Mouse (Mus musculus) adipocyte (in vitro differentiated cells): Measurements from ENCODE around the gene Abcc6.
"Not testable (repeated sequence)": the region's sequence is repeated elsewhere in the genome, so short reads cannot be mapped to it uniquely, and the experiment has no call there.

Experiments
- DNase-seq: peaks from one replicate; pipeline ENCODE4 v3.0.0-alpha.2; 2016; ENCODE audit warnings: low spot score

Gene Abcc6

GRCm38 (mm10) chr7:46028681-46029080, 1.4 kb downstream of the Abcc6 start:
- no peak for DNase-seq

- DNase-seq: no peak
Observed at GRCm38 (mm10) chr7:46025436-46025835, 4.7 kb downstream of the Abcc6 start.

- no peak for DNase-seq
Observed at GRCm38 (mm10) chr7:46021951-46022350, 8.2 kb downstream of the Abcc6 start.

GRCm38 (mm10) chr7:46019594-46019993, 10.5 kb downstream of the Abcc6 start:
- no peak for DNase-seq

- peak; percentile 27 for DNase-seq
Observed at GRCm38 (mm10) chr7:46013266-46014010, 16.7 kb downstream of the Abcc6 start.

GRCm38 (mm10) chr7:46012121-46012520, 18.0 kb downstream of the Abcc6 start:
- no peak for DNase-seq

- DNase-seq: peak; percentile 66
Observed at GRCm38 (mm10) chr7:46009578-46009977, 20.5 kb downstream of the Abcc6 start.

- DNase-seq: no peak
Observed at GRCm38 (mm10) chr7:46002748-46003147, 27.4 kb downstream of the Abcc6 start.

- no peak for DNase-seq
Observed at GRCm38 (mm10) chr7:46000577-46000976, 29.5 kb downstream of the Abcc6 start.

GRCm38 (mm10) chr7:45992470-45992869, 37.6 kb downstream of the Abcc6 start:
- peak; percentile 9 for DNase-seq

- DNase-seq: no peak
Observed at GRCm38 (mm10) chr7:45988344-45988743, 41.8 kb downstream of the Abcc6 start.

- DNase-seq: no peak
Observed at GRCm38 (mm10) chr7:45986893-45987292, 43.2 kb downstream of the Abcc6 start.

GRCm38 (mm10) chr7:45981612-45982011, 48.5 kb downstream of the Abcc6 start:
- DNase-seq: no peak

GRCm38 (mm10) chr7:45974512-45974911, 55.6 kb downstream of the Abcc6 start:
- DNase-seq: no peak

GRCm38 (mm10) chr7:45974103-45974502, 56.0 kb downstream of the Abcc6 start:
- no peak for DNase-seq

GRCm38 (mm10) chr7:45973271-45973687, 56.8 kb downstream of the Abcc6 start:
- DNase-seq: no peak

- no peak for DNase-seq
Observed at GRCm38 (mm10) chr7:45971831-45972723, 58.0 kb downstream of the Abcc6 start.

GRCm38 (mm10) chr7:45956611-45957010, 73.5 kb downstream of the Abcc6 start:
- no peak for DNase-seq

GRCm38 (mm10) chr7:45949061-45949460, 81.0 kb downstream of the Abcc6 start:
- DNase-seq: no peak

GRCm38 (mm10) chr7:45943280-45943679, 86.8 kb downstream of the Abcc6 start:
- not testable (repeated sequence) for DNase-seq

GRCm38 (mm10) chr7:45941986-45942385, 88.1 kb downstream of the Abcc6 start:
- DNase-seq: no peak

- DNase-seq: no peak
Observed at GRCm38 (mm10) chr7:45939836-45940235, 90.3 kb downstream of the Abcc6 start.

- peak; percentile 54 for DNase-seq
Observed at GRCm38 (mm10) chr7:45935114-45935513, 95.0 kb downstream of the Abcc6 start.
